Mouse (Mus musculus): Measurements from ENCODE around the gene Kif26a.

Gene Kif26a

GRCm38 (mm10) chr12:112223721-112224337, 77.8 kb downstream of the Kif26a start:
- no peak for DNase-seq

GRCm38 (mm10) chr12:112226238-112226637, 80.2 kb downstream of the Kif26a start:
- no peak for DNase-seq

- no peak for DNase-seq
Observed at GRCm38 (mm10) chr12:112226656-112227055, 80.6 kb downstream of the Kif26a start.

- no peak for DNase-seq
Observed at GRCm38 (mm10) chr12:112229084-112229483, 83.1 kb downstream of the Kif26a start.

- DNase-seq = no peak
Observed at GRCm38 (mm10) chr12:112230196-112230595, 84.2 kb downstream of the Kif26a start.

Measured in cerebellum, adult 8-10 months (tissue).